Mouse (Mus musculus) layer of hippocampus, postnatal 14 days (tissue): ENCODE results near the gene Hist1h2bn. TPM values are rescaled to one million over a fixed set of nuclear protein-coding genes. Genes with fewer than 3 reads are reported as not detected.

Experiments
- DNase-seq, 2 experiments: peaks; one replicate each; pipeline ENCODE4 v3.0.0; 2021 to 2022; ENCODE audit warnings: low spot score in 2 of 2, mixed read lengths in 1 of 2
- total RNA-seq, 2 experiments: library from RNA; stranded (reverse); gene quantifications; 2 replicates each; pipeline ENCODE4 v1.2.3; 2021

The Hist1h2bn gene
- total RNA-seq, 2 experiments from 2014 or later: 18.8 to 20.0 TPM

GRCm38 (mm10) chr13:21727948-21728572, 25.9 kb upstream of the Hist1h2bn start:
- DNase-seq: no peak

GRCm38 (mm10) chr13:21729544-21729943, 24.4 kb upstream of the Hist1h2bn start:
- no peak for DNase-seq

- DNase-seq: no peak
Observed at GRCm38 (mm10) chr13:21733466-21733865, 20.5 kb upstream of the Hist1h2bn start.

GRCm38 (mm10) chr13:21734010-21734905, 19.7 kb upstream of the Hist1h2bn start:
- DNase-seq: peak; percentile 77 to 87

GRCm38 (mm10) chr13:21734906-21735767, 18.8 kb upstream of the Hist1h2bn start, which contains the start of gene Hist1h4j:
Gene Hist1h4j, plus strand, starts transcription at chr13:21735064.
- DNase-seq: peak; percentile 68 to 76

GRCm38 (mm10) chr13:21745006-21745405, 8.9 kb upstream of the Hist1h2bn start:
- DNase-seq: no peak

- DNase-seq: no peak
Observed at GRCm38 (mm10) chr13:21749387-21750158, 4.3 kb upstream of the Hist1h2bn start.

- peak; percentile 89 to 92 for DNase-seq
Observed at GRCm38 (mm10) chr13:21750159-21751017, 3.5 kb upstream of the Hist1h2bn start, which contains the start of gene Hist1h4k. Gene Hist1h4k, minus strand, starts transcription at chr13:21750505.

GRCm38 (mm10) chr13:21751417-21751816, 2.5 kb upstream of the Hist1h2bn start:
- no peak for DNase-seq

GRCm38 (mm10) chr13:21751827-21752226, 2.1 kb upstream of the Hist1h2bn start:
- no peak for DNase-seq

- DNase-seq: no peak
Observed at GRCm38 (mm10) chr13:21752356-21752755, 1.6 kb upstream of the Hist1h2bn start.

GRCm38 (mm10) chr13:21753051-21753523, 836 bp upstream of the Hist1h2bn start:
- DNase-seq: no peak

GRCm38 (mm10) chr13:21754294-21755001, 525 bp downstream of the Hist1h2bn start:
- DNase-seq: peak in 1 of 2 experiments; percentile 22

GRCm38 (mm10) chr13:21755707-21756106, 1.8 kb downstream of the Hist1h2bn start:
- no peak for DNase-seq

- DNase-seq: peak; percentile 45 to 89
Observed at GRCm38 (mm10) chr13:21778814-21779766, 25.2 kb downstream of the Hist1h2bn start.

GRCm38 (mm10) chr13:21779767-21780731, 26.1 kb downstream of the Hist1h2bn start, which contains the start of gene Hist1h1b:
Gene Hist1h1b, minus strand, starts transcription at chr13:21780625.
- DNase-seq: peak in 1 of 2 experiments; percentile 15
